Mouse (Mus musculus) embryonic fibroblast, embryonic 13.5 days (primary cell): Measurements from ENCODE around the gene Pdzd3.

Experiments used
- CTCF ChIP-seq: IDR thresholded peaks from 2 replicates; pipeline ENCODE4 v1.5.1; 2011; ENCODE audit warnings: mild to moderate bottlenecking, control low read depth, low read length, moderate library complexity, borderline replicate concordance; ENCODE audit not compliant: insufficient read depth
- POLR2A ChIP-seq: IDR thresholded peaks from 2 replicates; pipeline ENCODE4 v1.6.1; 2011; ENCODE audit warnings: low read depth, mild to moderate bottlenecking, control low read depth, low read length, moderate library complexity

- TF ChIP-seq CTCF: no peak
- no peak for TF ChIP-seq POLR2A
Observed at GRCm38 (mm10) chr9:44241418-44241817, 9.9 kb downstream of the Pdzd3 start.
